29 mouse cellular contexts compared by ENCODE assay signal in genomic region chr4:151295515-151296203, GRCm38 (mm10).
A peak's percentile ranks its signal among the peaks of the same experiment; 100 is the strongest.
DNase-seq lines count a peak whose midpoint lies in the region; ATAC-seq and TF ChIP-seq lines count a peak whose summit lies in the region.
"Had no signal": no experiment of that assay in that cellular context is flagged by ENCODE, and none has a peak within 500 bp of the region (broad histone marks: within the 10 kb centered on the region; RNA-seq: fewer than 3 reads in every experiment).

No protein-coding gene starts in this region.

- CTCF ChIA-PET in Patski (lab: Charles Lee), result no interaction called here

- H3K9me3 ChIP-seq in heart, embryonic 10.5 days, result no peaks in the 10 kb centered on the region
- H3K9me3 ChIP-seq in lung, embryonic 14.5 days (ENCODE audit: low read depth, low read length), result no peaks in the 10 kb centered on the region
- H3K9me3 ChIP-seq: embryonic facial prominence, embryonic 13.5 days; forebrain, embryonic 10.5 days; kidney, embryonic 15.5 days; limb, embryonic 13.5 days; megakaryocyte, embryonic 14.5 days; midbrain, embryonic 12.5 days; stomach, embryonic 15.5 days had no signal

- H3K27me3 ChIP-seq in heart, embryonic 10.5 days (ENCODE audit: insufficient read depth, poor library complexity, severe bottlenecking), result peaks cover 23% of the 10 kb centered on the region
- no peaks in the 10 kb centered on the region for H3K27me3 ChIP-seq in lung, embryonic 14.5 days (ENCODE audit: insufficient read depth, low read length)
- H3K27me3 ChIP-seq in Patski (no peaks in the 10 kb centered on the region), myocyte (ENCODE audit: control insufficient read depth, insufficient read depth, insufficient read length) (no peaks in the 10 kb centered on the region)
- H3K27me3 ChIP-seq: CH12.LX; stomach, embryonic 15.5 days had no signal

- H3K4me1 ChIP-seq in heart, embryonic 10.5 days, result peaks cover 35% of the 10 kb centered on the region
- H3K4me1 ChIP-seq in lung, embryonic 14.5 days (ENCODE audit: insufficient read depth), result no peaks in the 10 kb centered on the region

- H3K4me3 ChIP-seq in heart, embryonic 10.5 days, result peak overlapping the region; percentile 28; the same call in 1 of the 2 replicates
- no peak overlapping the region for H3K4me3 ChIP-seq in lung, embryonic 14.5 days (ENCODE audit: low read depth, low read length)
- H3K4me3 ChIP-seq in myocyte, result no peak overlapping the region
- H3K4me3 ChIP-seq: embryonic facial prominence, embryonic 13.5 days; forebrain, embryonic 10.5 days; kidney, embryonic 15.5 days; limb, embryonic 13.5 days; megakaryocyte, embryonic 14.5 days; midbrain, embryonic 12.5 days; stomach, embryonic 15.5 days had no signal

- ATAC-seq in lung, embryonic 14.5 days (ENCODE audit: insufficient read depth), result no peak
- peak; percentile 69 for ATAC-seq in Patski
- ATAC-seq in CD4-positive, CD25-positive, alpha-beta regulatory T cell, adult 4 months, result no peak
- ATAC-seq: forebrain, postnatal 0 days; hindbrain, embryonic 16.5 days; lung, postnatal 0 days had no signal

- H3K9ac ChIP-seq in lung, embryonic 14.5 days, result no peak overlapping the region
- H3K9ac ChIP-seq: embryonic facial prominence, embryonic 13.5 days; forebrain, postnatal 0 days; kidney, embryonic 15.5 days; limb, embryonic 13.5 days; midbrain, embryonic 12.5 days; stomach, embryonic 15.5 days had no signal

- no peak for TF ChIP-seq POLR2A in myocyte (IDR thresholded peaks at IDR 0.05; ENCODE audit: insufficient read length, low read depth)

- no peak for DNase-seq in heart, embryonic 10.5 days (ENCODE audit: low spot score)
- no peak for DNase-seq in heart, postnatal 4 days
- DNase-seq in lung, embryonic 14.5 days, result peak; percentile 4
- DNase-seq in lung, adult 18-20 months, result no peak
- DNase-seq in Patski (ENCODE audit: low read depth, low spot score), result no peak
- DNase-seq in thymus, postnatal 0 days (ENCODE audit: low spot score), result no peak
- DNase-seq: adrenal gland, postnatal 14 days; cerebellum, adult 11-12 months; cerebellum, adult 9-11 months; embryo, embryonic 11 days; forebrain, postnatal 0 days; kidney, adult 18-20 months; kidney, postnatal 25 days; lung, postnatal 4 days; right cerebral cortex, postnatal 25 days; thymus, postnatal 25 days had no signal

- 53% methylated on average over 13 of the region's 13 CpGs for WGBS in heart, embryonic 10.5 days
- 58% methylated on average over 13 of the region's 13 CpGs for WGBS in lung, embryonic 14.5 days

- H3ac ChIP-seq in myocyte (ENCODE audit: control insufficient read depth, insufficient read length), result no peak overlapping the region

- H3K27ac ChIP-seq in heart, embryonic 10.5 days, result peak overlapping the region; percentile 78; the same call in 1 of the 2 replicates
- H3K27ac ChIP-seq in lung, embryonic 14.5 days (ENCODE audit: low read depth), result no peak overlapping the region
- H3K27ac ChIP-seq: embryonic facial prominence, embryonic 13.5 days; forebrain, embryonic 10.5 days; kidney, embryonic 15.5 days; limb, embryonic 13.5 days; midbrain, embryonic 12.5 days; stomach, embryonic 15.5 days had no signal

- no peaks in the 10 kb centered on the region for H3K36me3 ChIP-seq in heart, embryonic 10.5 days
- no peaks in the 10 kb centered on the region for H3K36me3 ChIP-seq in lung, embryonic 14.5 days (ENCODE audit: insufficient read depth)
- H3K36me3 ChIP-seq in myocyte (ENCODE audit: control insufficient read depth, insufficient read depth), result no peaks in the 10 kb centered on the region
- H3K36me3 ChIP-seq: embryonic facial prominence, embryonic 13.5 days; forebrain, embryonic 10.5 days; kidney, embryonic 15.5 days; limb, embryonic 13.5 days; midbrain, embryonic 12.5 days; stomach, embryonic 15.5 days had no signal

- H3K79me2 ChIP-seq in myocyte (ENCODE audit: control insufficient read depth, insufficient read depth), result no peaks in the 10 kb centered on the region

- POLR2A ChIA-PET in Patski (lab: Charles Lee), result no interaction called here

- no peak overlapping the region for H3K4me2 ChIP-seq in lung, embryonic 14.5 days
- H3K4me2 ChIP-seq in myocyte (ENCODE audit: low read depth), result no peak overlapping the region
- H3K4me2 ChIP-seq: embryonic facial prominence, embryonic 13.5 days; kidney, embryonic 15.5 days; limb, embryonic 13.5 days; liver, embryonic 11.5 days; midbrain, embryonic 12.5 days; stomach, embryonic 15.5 days had no signal

- no peak for TF ChIP-seq CTCF in lung, embryonic 14.5 days (IDR thresholded peaks at IDR 0.05; ENCODE audit: low read depth)
- no peak for TF ChIP-seq CTCF in Patski (IDR thresholded peaks at IDR 0.05)

- in situ Hi-C loops in Patski (cut with MboI; ENCODE audit: low pct_unique_long_range_greater_than_20kb), result no loop called here

TF ChIP-seq in myocyte, 11 proteins besides CTCF, POLR2A, EP300 and RAD21:
- TF ChIP-seq MYOD1 (IDR thresholded peaks at IDR 0.05; ENCODE audit: control insufficient read depth in 1 of 3, insufficient read length in 2 of 3, low read depth in 2 of 3) (peak in 2 of 3 experiments; percentile 77 to 81), POLR2AphosphoS2 (IDR thresholded peaks at IDR 0.05; ENCODE audit: insufficient read length, low read depth) (no peak), MAX (IDR thresholded peaks at IDR 0.05; ENCODE audit: low read depth) (no peak), TCF3 (IDR thresholded peaks at IDR 0.05; ENCODE audit: insufficient read length, low read depth) (peak; percentile 73), REST (IDR thresholded peaks at IDR 0.05; ENCODE audit: insufficient read depth, insufficient read length) (no peak), USF1 (IDR thresholded peaks at IDR 0.05; ENCODE audit: low read depth) (no peak), SRF (IDR thresholded peaks at IDR 0.05; ENCODE audit: control insufficient read depth, insufficient read length, low read depth) (no peak), CEBPB (IDR thresholded peaks at IDR 0.05; ENCODE audit: insufficient read depth, poor library complexity, severe bottlenecking) (no peak), E2F4 (IDR thresholded peaks at IDR 0.05; ENCODE audit: insufficient read depth) (no peak), MYOG (IDR thresholded peaks at IDR 0.05; ENCODE audit: control insufficient read depth in 1 of 3, insufficient read depth in 1 of 3, insufficient read length in 2 of 3, low read depth in 2 of 3) (peak in 2 of 3 experiments; percentile 91 to 95), TCF12 (IDR thresholded peaks at IDR 0.05; ENCODE audit: insufficient read depth, poor library complexity, severe bottlenecking) (peak; percentile 68)
